8 mouse cellular contexts compared by ENCODE assay signal in genomic region chr19:4625829-4626535, GRCm38 (mm10). TPM values are rescaled to one million over a fixed set of nuclear protein-coding genes. Genes with fewer than 3 reads are reported as not detected.
A peak's percentile ranks its signal among the peaks of the same experiment; 100 is the strongest.
DNase-seq lines count a peak whose midpoint lies in the region; ATAC-seq and TF ChIP-seq lines count a peak whose summit lies in the region.

No protein-coding gene starts in this region.

- no peaks in the 10 kb centered on the region for H3K27me3 ChIP-seq in intestine, embryonic 14.5 days (replicated peaks; ENCODE audit: control insufficient read depth, insufficient read depth, low read length)
- H3K27me3 ChIP-seq in myocyte (ENCODE audit: control insufficient read depth, insufficient read depth, insufficient read length) = no peaks in the 10 kb centered on the region

- peaks cover 11% of the 10 kb centered on the region for H3K4me1 ChIP-seq in intestine, embryonic 14.5 days (replicated peaks; ENCODE audit: control insufficient read depth, insufficient read depth, low read length)

- H3K4me2 ChIP-seq in intestine, embryonic 14.5 days (ENCODE audit: low read length) = peak overlapping the region; percentile 85
- H3K4me2 ChIP-seq in myocyte (ENCODE audit: low read depth) = peak overlapping the region; percentile 97

- ATAC-seq in intestine, embryonic 14.5 days (replicated peaks; ENCODE audit: low FRiP score, low TSS enrichment, low read depth) = peak; percentile 68

- peak overlapping the region; percentile 89 for H3K27ac ChIP-seq in intestine, embryonic 14.5 days (ENCODE audit: low read depth)

- DNase-seq in embryo, embryonic 10.5 days (ENCODE audit: low spot score) = peak; percentile 56
- DNase-seq in embryo, embryonic 11 days = no peak
- peak; percentile 8 to 61 for DNase-seq in spleen, postnatal 10 days (ENCODE audit: low spot score in 2 of 2)
- no peak for DNase-seq in spleen, postnatal 36 days (ENCODE audit: low spot score in 2 of 2)
- no peak for DNase-seq in intestine, embryonic 14.5 days (ENCODE audit: low spot score)
- no peak for DNase-seq in natural killer cell, adult 2 months (ENCODE audit: low spot score in 2 of 2)
- no peak for DNase-seq in layer of hippocampus, adult 9-10 months (ENCODE audit: low spot score)

- peaks cover 11% of the 10 kb centered on the region for H3K79me2 ChIP-seq in myocyte (ENCODE audit: control insufficient read depth, insufficient read depth)

- no peak for TF ChIP-seq POLR2A in myocyte (IDR thresholded peaks at IDR 0.05; ENCODE audit: insufficient read length, low read depth)

- no peaks in the 10 kb centered on the region for H3K9me3 ChIP-seq in intestine, embryonic 14.5 days (ENCODE audit: control insufficient read depth, low read length)

- peak overlapping the region; percentile 87 for H3K9ac ChIP-seq in intestine, embryonic 14.5 days (ENCODE audit: low read length)

- peak overlapping the region; percentile 52 for H3ac ChIP-seq in myocyte (ENCODE audit: control insufficient read depth, insufficient read length)

- WGBS in intestine, embryonic 14.5 days = 2% methylated on average over 35 of the region's 35 CpGs

- peaks cover 30% of the 10 kb centered on the region for H3K36me3 ChIP-seq in intestine, embryonic 14.5 days (ENCODE audit: control insufficient read depth, insufficient read depth, low read length)
- no peaks in the 10 kb centered on the region for H3K36me3 ChIP-seq in myocyte (ENCODE audit: control insufficient read depth, insufficient read depth)

- peak overlapping the region; percentile 85 for H3K4me3 ChIP-seq in intestine, embryonic 14.5 days (ENCODE audit: low read depth, low read length)
- peak overlapping the region; percentile 74 for H3K4me3 ChIP-seq in myocyte

TF ChIP-seq in myocyte, 11 proteins besides CTCF, POLR2A, EP300 and RAD21:
- no peak for TF ChIP-seq E2F4 (IDR thresholded peaks at IDR 0.05; ENCODE audit: insufficient read depth)
- TF ChIP-seq CEBPB (IDR thresholded peaks at IDR 0.05; ENCODE audit: insufficient read depth, poor library complexity, severe bottlenecking) = no peak
- TF ChIP-seq TCF12 (IDR thresholded peaks at IDR 0.05; ENCODE audit: insufficient read depth, poor library complexity, severe bottlenecking) = no peak
- no peak for TF ChIP-seq REST (IDR thresholded peaks at IDR 0.05; ENCODE audit: insufficient read depth, insufficient read length)
- no peak for TF ChIP-seq SRF (IDR thresholded peaks at IDR 0.05; ENCODE audit: control insufficient read depth, insufficient read length, low read depth)
- TF ChIP-seq MYOD1 (IDR thresholded peaks at IDR 0.05; ENCODE audit: control insufficient read depth in 1 of 3, insufficient read length in 2 of 3, low read depth in 2 of 3) = no peak
- no peak for TF ChIP-seq MYOG (IDR thresholded peaks at IDR 0.05; ENCODE audit: control insufficient read depth in 1 of 3, insufficient read depth in 1 of 3, insufficient read length in 2 of 3, low read depth in 2 of 3)
- TF ChIP-seq MAX (IDR thresholded peaks at IDR 0.05; ENCODE audit: low read depth) = no peak
TF ChIP-seq in myocyte: peak in this region for 0.

RNA-seq across cellular contexts. Expression of gene Rce1, which starts 0.5 kb away (rescaled TPM):
- polyA plus RNA-seq in intestine, embryonic 14.5 days (2014; fragmentation: Nextera tagmentation; extraction: Ambion mirVana) = 75.3 and 78.6 TPM in 2 replicates
- 43.8 TPM for polyA plus RNA-seq in myocyte (2012; fragmentation: generic; extraction: Trizol)

RNA-seq across cellular contexts. Expression of gene Lrfn4, which starts 10.5 kb away (rescaled TPM):
- polyA plus RNA-seq in intestine, embryonic 14.5 days (2014; fragmentation: Nextera tagmentation; extraction: Ambion mirVana) = 8.6 and 9.3 TPM in 2 replicates
- polyA plus RNA-seq in myocyte (2012; fragmentation: generic; extraction: Trizol) = 22.0 TPM

Comparison
In these comparisons a context has a peak if more than half of its experiments do, and no peak if none do; other contexts are left out.
1. DNase-seq: peak in embryo, embryonic 10.5 days (single experiment) and spleen, postnatal 10 days (2 of 2); none in embryo, embryonic 11 days (single experiment), spleen, postnatal 36 days (0 of 2), intestine, embryonic 14.5 days (single experiment), natural killer cell, adult 2 months (0 of 2) and layer of hippocampus, adult 9-10 months (single experiment).